Mouse (Mus musculus): ENCODE measurements around the gene Lmntd1. TPM values are rescaled to one million over a fixed set of nuclear protein-coding genes. Genes with fewer than 3 reads are reported as not detected.

The Lmntd1 gene
- polyA plus RNA-seq, 1 experiment from 2014 or later: 1.8 TPM

DNA sequence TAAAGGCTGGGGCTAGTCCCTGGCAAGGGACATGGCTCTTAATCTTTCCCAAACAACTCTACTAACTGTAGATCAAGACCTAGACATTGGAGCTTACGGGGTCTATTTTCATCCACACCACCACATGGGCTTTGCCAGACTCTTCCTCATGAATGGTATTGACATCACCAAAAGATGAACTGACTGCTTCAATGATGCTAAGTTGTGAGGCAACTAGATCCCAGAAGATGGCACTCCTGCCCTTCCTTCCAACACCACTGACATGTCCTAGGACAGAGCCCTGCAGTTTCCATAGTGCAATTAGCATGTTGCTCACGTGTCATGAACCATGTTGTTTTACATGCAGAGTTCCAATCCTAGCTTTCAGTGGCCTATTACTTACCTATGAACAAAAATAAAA lies 217.6 kb downstream of the Lmntd1 start:
- Histone ChIP-seq H3K9ac (ENCODE audit: low read depth, low read length) (no peak overlapping the region), H3K9me3 (ENCODE audit: control insufficient read depth, low read length) (no peaks in the 10 kb centered on the region), H3K4me1 (ENCODE audit: control insufficient read depth, insufficient read depth, low read depth, low read length) (no peaks in the 10 kb centered on the region), H3K4me2 (ENCODE audit: low read length) (no peak overlapping the region), H3K36me3 (ENCODE audit: control insufficient read depth, insufficient read depth, low read length) (no peaks in the 10 kb centered on the region), H3K27ac (ENCODE audit: low read depth, low read length) (no peak overlapping the region), H3K4me3 (ENCODE audit: low read length) (no peak overlapping the region), H3K27me3 (replicated peaks; ENCODE audit: control insufficient read depth, insufficient read depth, low read length) (no peaks in the 10 kb centered on the region)
- no peak for ATAC-seq
- WGBS: 85% methylated on average over 2 of the region's 2 CpGs

DNA sequence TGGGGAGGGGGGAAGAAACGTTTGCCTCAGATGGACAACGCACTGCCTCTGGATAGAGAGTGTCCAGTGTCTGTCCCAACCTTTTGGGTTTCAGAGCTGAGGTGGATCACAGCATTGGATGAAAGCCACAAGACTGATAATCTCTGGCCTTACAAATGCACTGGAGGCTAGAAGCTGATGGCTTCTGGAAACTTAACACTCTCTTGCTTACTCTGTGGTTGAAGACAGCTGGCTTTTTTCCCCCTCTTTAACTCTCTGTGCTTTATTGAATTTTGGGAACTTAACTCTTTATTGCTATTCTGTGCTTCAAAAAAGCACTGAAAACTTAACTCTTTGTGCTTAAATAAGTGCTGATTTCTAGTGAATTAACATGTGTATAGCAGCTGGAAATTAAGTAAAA lies 223.7 kb downstream of the Lmntd1 start:
- Histone ChIP-seq H3K9ac (ENCODE audit: low read depth, low read length) (no peak overlapping the region), H3K27me3 (replicated peaks; ENCODE audit: control insufficient read depth, insufficient read depth, low read length) (no peaks in the 10 kb centered on the region), H3K36me3 (ENCODE audit: control insufficient read depth, insufficient read depth, low read length) (no peaks in the 10 kb centered on the region), H3K9me3 (ENCODE audit: control insufficient read depth, low read length) (no peaks in the 10 kb centered on the region), H3K4me2 (ENCODE audit: low read length) (no peak overlapping the region), H3K4me1 (ENCODE audit: control insufficient read depth, insufficient read depth, low read depth, low read length) (peaks cover 6% of the 10 kb centered on the region), H3K4me3 (ENCODE audit: low read length) (no peak overlapping the region), H3K27ac (ENCODE audit: low read depth, low read length) (no peak overlapping the region)
- 81% methylated on average over 2 of the region's 2 CpGs for WGBS
- ATAC-seq: no peak

DNA sequence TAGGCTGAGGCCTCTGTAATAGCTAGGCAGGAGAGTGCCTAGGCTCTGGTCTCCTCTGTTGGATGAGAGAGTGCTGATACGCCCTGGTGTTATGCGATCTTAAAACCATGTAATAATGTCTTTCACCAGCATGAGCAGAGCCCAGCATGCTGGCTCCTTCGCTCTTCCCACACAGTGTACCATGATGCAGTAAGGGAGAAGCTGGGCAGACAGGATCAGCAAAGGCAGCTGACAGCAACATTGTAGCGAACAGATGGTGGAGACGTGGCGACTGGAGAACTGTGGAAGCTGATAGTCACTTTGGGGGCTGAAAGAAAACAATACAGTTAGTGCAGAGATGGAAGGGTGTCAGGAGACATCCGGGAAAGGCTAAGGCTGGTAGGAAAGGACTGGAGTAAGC lies 224.2 kb downstream of the Lmntd1 start:
- no peaks in the 10 kb centered on the region for H3K9me3 ChIP-seq (ENCODE audit: control insufficient read depth, low read length)
- no peak overlapping the region for H3K4me2 ChIP-seq (ENCODE audit: low read length)
- no peak overlapping the region for H3K9ac ChIP-seq (ENCODE audit: low read depth, low read length)
- WGBS: 52% methylated on average over 7 of the region's 7 CpGs
- H3K36me3 ChIP-seq (ENCODE audit: control insufficient read depth, insufficient read depth, low read length): no peaks in the 10 kb centered on the region
- peaks cover 6% of the 10 kb centered on the region for H3K4me1 ChIP-seq (ENCODE audit: control insufficient read depth, insufficient read depth, low read depth, low read length)
- H3K27ac ChIP-seq (ENCODE audit: low read depth, low read length): no peak overlapping the region
- peak; percentile 81 for ATAC-seq
- H3K27me3 ChIP-seq (replicated peaks; ENCODE audit: control insufficient read depth, insufficient read depth, low read length): no peaks in the 10 kb centered on the region
- H3K4me3 ChIP-seq (ENCODE audit: low read length): no peak overlapping the region

DNA sequence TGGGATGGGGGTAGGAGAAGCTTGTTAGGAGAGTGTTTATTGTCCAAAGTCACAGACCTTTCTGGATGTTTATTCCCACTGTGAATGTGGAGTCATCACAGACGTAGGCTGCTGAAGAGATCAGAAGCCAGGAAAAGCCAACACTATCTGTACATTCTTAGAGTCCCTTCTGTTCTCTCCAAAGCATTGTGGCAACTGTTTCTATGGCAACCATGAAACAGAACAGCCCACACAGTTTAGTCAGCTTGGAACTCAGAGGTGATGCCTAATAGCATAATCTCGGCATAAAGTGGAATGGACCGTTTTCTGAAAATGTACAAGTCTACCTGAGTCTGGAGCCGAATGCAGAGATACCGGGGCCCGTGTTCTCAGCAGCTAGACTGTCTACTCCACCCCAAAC lies 226.7 kb downstream of the Lmntd1 start:
- peak; percentile 68; the same call in 1 of the 2 replicates for ATAC-seq
- Histone ChIP-seq H3K9me3 (ENCODE audit: control insufficient read depth, low read length) (no peaks in the 10 kb centered on the region), H3K27me3 (replicated peaks; ENCODE audit: control insufficient read depth, insufficient read depth, low read length) (no peaks in the 10 kb centered on the region), H3K27ac (ENCODE audit: low read depth, low read length) (no peak overlapping the region), H3K4me1 (ENCODE audit: control insufficient read depth, insufficient read depth, low read depth, low read length) (peaks cover 6% of the 10 kb centered on the region), H3K9ac (ENCODE audit: low read depth, low read length) (no peak overlapping the region), H3K36me3 (ENCODE audit: control insufficient read depth, insufficient read depth, low read length) (no peaks in the 10 kb centered on the region), H3K4me2 (ENCODE audit: low read length) (no peak overlapping the region), H3K4me3 (ENCODE audit: low read length) (no peak overlapping the region)
- 60% methylated on average over 6 of the region's 6 CpGs for WGBS

DNA sequence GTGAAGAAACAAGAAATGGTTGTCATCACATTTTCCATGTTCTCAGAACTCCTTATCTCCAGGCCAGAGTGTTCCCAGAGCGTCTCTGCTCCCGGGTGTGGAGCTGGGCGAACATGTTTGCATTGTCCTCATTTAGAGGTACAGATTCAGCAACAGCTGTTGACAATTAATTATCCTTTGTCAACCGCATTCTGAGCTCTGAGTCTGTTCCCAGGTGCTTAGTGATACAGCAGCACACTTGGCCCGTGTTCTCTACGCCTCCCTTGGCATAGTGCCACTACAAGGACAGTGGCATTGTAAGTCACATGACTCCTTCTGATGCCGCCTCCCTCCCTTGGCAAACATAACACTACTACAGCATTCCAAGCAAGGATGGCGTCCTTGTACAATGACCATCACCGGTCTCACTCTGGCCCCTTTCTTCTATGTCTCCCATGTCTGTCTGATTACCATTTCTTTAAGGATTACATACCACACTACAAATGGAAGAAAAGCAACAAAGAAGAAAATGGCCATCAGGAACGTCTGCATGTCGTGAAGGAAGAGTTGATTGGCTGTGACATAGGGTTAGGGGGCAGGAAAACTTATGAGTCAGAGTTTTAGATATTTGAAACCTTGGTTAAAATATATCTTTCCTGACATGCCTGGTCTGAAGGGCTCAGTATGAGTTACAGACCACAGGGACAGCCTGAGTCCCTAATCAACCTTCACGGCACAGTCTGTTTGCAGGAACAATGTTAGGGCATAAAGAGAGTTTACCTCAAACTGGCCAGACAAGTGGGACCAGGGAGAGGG lies 231.3 kb downstream of the Lmntd1 start:
- Histone ChIP-seq H3K4me1 (ENCODE audit: control insufficient read depth, insufficient read depth, low read depth, low read length) (peaks cover 13% of the 10 kb centered on the region), H3K9ac (ENCODE audit: low read depth, low read length) (no peak overlapping the region), H3K4me2 (ENCODE audit: low read length) (no peak overlapping the region), H3K4me3 (ENCODE audit: low read length) (no peak overlapping the region), H3K27me3 (replicated peaks; ENCODE audit: control insufficient read depth, insufficient read depth, low read length) (no peaks in the 10 kb centered on the region), H3K27ac (ENCODE audit: low read depth, low read length) (no peak overlapping the region), H3K36me3 (ENCODE audit: control insufficient read depth, insufficient read depth, low read length) (no peaks in the 10 kb centered on the region), H3K9me3 (ENCODE audit: control insufficient read depth, low read length) (no peaks in the 10 kb centered on the region)
- no peak for ATAC-seq
- WGBS: 50% methylated on average over 12 of the region's 12 CpGs

DNA sequence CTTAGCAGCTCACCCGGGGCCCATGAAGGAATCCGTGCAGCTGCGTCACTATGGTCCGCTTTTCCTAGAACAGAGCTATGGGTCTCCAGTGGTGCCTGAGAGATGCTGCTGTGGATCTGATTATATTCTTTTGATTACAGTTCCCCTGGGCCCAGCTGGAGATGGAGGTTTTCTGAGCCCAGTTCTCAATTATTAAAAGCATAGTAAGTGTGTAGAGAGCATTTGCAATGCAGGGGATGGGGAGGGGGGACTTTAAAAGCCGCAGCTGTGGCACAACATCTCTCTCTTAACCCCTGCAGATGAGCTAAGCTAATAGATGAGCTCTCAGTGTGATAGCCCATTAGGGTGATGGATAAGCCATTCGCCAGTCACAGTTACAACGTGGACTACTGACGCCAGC lies 233.2 kb downstream of the Lmntd1 start:
- Histone ChIP-seq H3K4me3 (ENCODE audit: low read length) (no peak overlapping the region), H3K4me1 (ENCODE audit: control insufficient read depth, insufficient read depth, low read depth, low read length) (peaks cover 7% of the 10 kb centered on the region; the same call in 1 of the 2 replicates), H3K36me3 (ENCODE audit: control insufficient read depth, insufficient read depth, low read length) (no peaks in the 10 kb centered on the region), H3K4me2 (ENCODE audit: low read length) (no peak overlapping the region), H3K9me3 (ENCODE audit: control insufficient read depth, low read length) (no peaks in the 10 kb centered on the region), H3K27ac (ENCODE audit: low read depth, low read length) (no peak overlapping the region), H3K9ac (ENCODE audit: low read depth, low read length) (no peak overlapping the region), H3K27me3 (replicated peaks; ENCODE audit: control insufficient read depth, insufficient read depth, low read length) (no peaks in the 10 kb centered on the region)
- peak; percentile 59 for ATAC-seq
- 46% methylated on average over 8 of the region's 8 CpGs for WGBS

DNA sequence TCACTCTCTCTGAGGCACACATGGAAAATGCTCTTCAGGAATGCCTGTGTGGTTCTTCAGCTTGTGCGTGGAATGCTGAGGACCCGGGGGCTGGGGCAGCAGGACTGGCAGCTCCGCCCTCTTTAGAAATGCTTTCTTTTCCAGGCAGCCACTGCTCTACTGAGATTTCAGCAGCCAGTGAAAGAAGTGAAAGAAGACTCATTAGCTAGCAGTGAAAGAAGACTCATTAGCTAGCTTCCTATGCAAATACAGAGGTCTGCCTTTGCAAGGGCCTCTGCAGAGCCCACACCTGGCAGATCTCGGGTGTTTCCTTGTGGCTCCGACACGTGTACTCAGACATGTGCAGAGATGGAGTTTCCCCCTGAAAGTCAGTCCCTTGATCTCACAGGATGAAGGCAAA lies 234.9 kb downstream of the Lmntd1 start:
- WGBS: 20% methylated on average over 6 of the region's 6 CpGs
- no peak overlapping the region for H3K27ac ChIP-seq (ENCODE audit: low read depth, low read length)
- H3K36me3 ChIP-seq (ENCODE audit: control insufficient read depth, insufficient read depth, low read length): no peaks in the 10 kb centered on the region
- ATAC-seq: peak; percentile 28; the same call in 1 of the 2 replicates
- peaks cover 7% of the 10 kb centered on the region; the same call in 1 of the 2 replicates for H3K4me1 ChIP-seq (ENCODE audit: control insufficient read depth, insufficient read depth, low read depth, low read length)
- H3K4me2 ChIP-seq (ENCODE audit: low read length): no peak overlapping the region
- no peak overlapping the region for H3K4me3 ChIP-seq (ENCODE audit: low read length)
- no peaks in the 10 kb centered on the region for H3K27me3 ChIP-seq (replicated peaks; ENCODE audit: control insufficient read depth, insufficient read depth, low read length)
- H3K9ac ChIP-seq (ENCODE audit: low read depth, low read length): no peak overlapping the region
- H3K9me3 ChIP-seq (ENCODE audit: control insufficient read depth, low read length): no peaks in the 10 kb centered on the region

DNA sequence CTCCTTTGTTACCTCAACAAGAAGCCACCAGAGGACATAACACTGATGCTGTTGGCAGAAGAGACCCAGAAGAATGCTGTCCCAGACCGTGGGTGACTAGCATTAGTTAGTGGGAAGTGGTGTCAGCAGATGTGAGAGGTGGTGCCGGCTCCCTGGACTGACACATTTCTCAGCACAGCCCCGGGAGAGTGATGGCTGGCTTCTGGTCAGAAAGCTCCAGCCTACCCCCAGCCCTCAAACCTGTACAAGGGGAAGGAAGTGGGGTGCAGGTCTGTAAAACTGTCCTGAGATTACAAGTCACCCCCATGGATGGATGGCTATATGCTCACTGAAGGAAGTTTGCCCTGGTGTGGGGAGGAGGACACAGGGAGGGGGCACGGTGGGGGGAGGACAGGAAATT lies 235.4 kb downstream of the Lmntd1 start:
- WGBS: 61% methylated on average over 4 of the region's 4 CpGs
- Histone ChIP-seq H3K4me1 (ENCODE audit: control insufficient read depth, insufficient read depth, low read depth, low read length) (peaks cover 7% of the 10 kb centered on the region; the same call in 1 of the 2 replicates), H3K9ac (ENCODE audit: low read depth, low read length) (peak overlapping the region; percentile 2; the same call in 1 of the 2 replicates), H3K36me3 (ENCODE audit: control insufficient read depth, insufficient read depth, low read length) (no peaks in the 10 kb centered on the region), H3K4me3 (ENCODE audit: low read length) (no peak overlapping the region), H3K27ac (ENCODE audit: low read depth, low read length) (no peak overlapping the region), H3K4me2 (ENCODE audit: low read length) (no peak overlapping the region), H3K9me3 (ENCODE audit: control insufficient read depth, low read length) (no peaks in the 10 kb centered on the region), H3K27me3 (replicated peaks; ENCODE audit: control insufficient read depth, insufficient read depth, low read length) (no peaks in the 10 kb centered on the region)
- no peak for ATAC-seq

DNA sequence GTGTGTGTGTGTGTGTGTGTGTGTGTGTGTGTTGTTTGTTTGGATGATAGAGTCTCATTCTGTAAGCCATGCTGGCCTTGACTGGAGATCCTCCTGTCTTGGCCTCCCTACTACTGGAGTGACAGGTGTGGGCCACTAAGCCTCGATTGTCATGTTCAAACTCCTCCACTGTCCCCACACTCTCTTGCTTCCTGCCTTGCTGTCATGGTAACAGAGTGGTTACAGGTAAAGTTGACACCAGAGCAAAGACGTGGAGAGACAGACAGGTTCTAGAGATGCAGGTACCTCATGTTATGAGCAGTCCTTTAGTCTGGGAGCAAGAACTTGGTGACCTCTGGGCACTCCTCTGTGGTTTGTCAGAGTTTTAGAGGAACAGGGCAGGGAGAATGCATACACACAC lies 239.7 kb downstream of the Lmntd1 start:
- no peaks in the 10 kb centered on the region for H3K9me3 ChIP-seq (ENCODE audit: control insufficient read depth, low read length)
- H3K4me3 ChIP-seq (ENCODE audit: low read length): no peak overlapping the region
- H3K27me3 ChIP-seq (replicated peaks; ENCODE audit: control insufficient read depth, insufficient read depth, low read length): no peaks in the 10 kb centered on the region
- no peak overlapping the region for H3K9ac ChIP-seq (ENCODE audit: low read depth, low read length)
- no peak overlapping the region for H3K27ac ChIP-seq (ENCODE audit: low read depth, low read length)
- no peak overlapping the region for H3K4me2 ChIP-seq (ENCODE audit: low read length)
- ATAC-seq: no peak
- no peaks in the 10 kb centered on the region for H3K36me3 ChIP-seq (ENCODE audit: control insufficient read depth, insufficient read depth, low read length)
- H3K4me1 ChIP-seq (ENCODE audit: control insufficient read depth, insufficient read depth, low read depth, low read length): no peaks in the 10 kb centered on the region; the same call in 1 of the 2 replicates
- WGBS: 88% methylated on average over 2 of the region's 2 CpGs
